25 mouse cellular contexts compared by ENCODE assay signal in the genomic region with DNA sequence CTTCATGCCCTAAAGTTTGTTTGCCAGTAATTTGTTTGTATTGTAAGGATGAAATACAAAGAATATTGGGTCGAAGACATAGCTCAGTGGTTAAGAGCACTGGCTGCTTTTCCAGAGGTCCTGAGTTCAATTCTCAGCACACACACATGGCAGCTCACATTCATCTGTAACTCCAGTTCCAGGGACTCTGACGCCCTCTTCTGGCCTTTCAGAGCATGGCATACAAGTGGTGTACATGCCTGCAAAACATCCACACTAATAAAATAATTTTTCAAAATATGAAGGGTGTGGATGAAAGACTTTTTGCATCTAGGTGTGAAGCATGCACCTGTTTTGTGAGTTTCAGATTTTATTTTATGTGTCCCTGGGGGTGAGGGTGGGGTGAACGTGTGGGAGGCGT.
DNase-seq lines count a peak whose midpoint lies in the region; TF ChIP-seq lines count a peak whose summit lies in the region.
"Had no signal": no experiment of that assay in that cellular context is flagged by ENCODE, and none has a peak within 500 bp of the region (broad histone marks: within the 10 kb centered on the region; RNA-seq: fewer than 3 reads in every experiment).

No protein-coding gene starts in this region.

- H3K36me3 ChIP-seq in heart, adult 2 months (ENCODE audit: control insufficient read depth, insufficient read depth, low read length), result no peaks in the 10 kb centered on the region
- H3K36me3 ChIP-seq in CH12.LX (replicated peaks in 1 of 2; ENCODE audit: control insufficient read depth in 1 of 2, insufficient read depth in 1 of 2, low read length in 1 of 2), result peaks cover 0 to 23% of the 10 kb centered on the region in 2 experiments
- H3K36me3 ChIP-seq in MEL (ENCODE audit: control insufficient read depth in 1 of 2, insufficient read depth in 2 of 2, low read length in 2 of 2), result no peaks in the 10 kb centered on the region
- H3K36me3 ChIP-seq: hindbrain, embryonic 15.5 days; liver, embryonic 15.5 days; midbrain, embryonic 12.5 days had no signal

- in situ Hi-C loops in CH12.LX (cut with MboI; ENCODE audit: low pct_ligation_motif_present, low pct_unique_long_range_greater_than_20kb, low sequenced_read_pairs), result no loop called here

- H3K9ac ChIP-seq in heart, adult 2 months (ENCODE audit: low read depth, low read length), result no peak overlapping the region
- H3K9ac ChIP-seq in CH12.LX (ENCODE audit: insufficient read depth, low read depth), result no peak overlapping the region
- H3K9ac ChIP-seq in MEL (ENCODE audit: control insufficient read depth, low read depth, low read length, poor library complexity, severe bottlenecking), result no peak overlapping the region
- H3K9ac ChIP-seq: forebrain, postnatal 0 days; hindbrain, embryonic 15.5 days; liver, embryonic 15.5 days; midbrain, embryonic 12.5 days; stomach, embryonic 15.5 days had no signal

- intact Hi-C loops in heart, adult 2 months (cut with DNase I), result no loop called here
- intact Hi-C loops in left cerebral cortex, adult 2 months (cut with DNase I), result no loop called here

- TF ChIP-seq EP300 in heart, adult 2 months (IDR thresholded peaks at IDR 0.05; ENCODE audit: insufficient read depth, low read depth, low read length), result no peak
- TF ChIP-seq EP300 in CH12.LX (IDR thresholded peaks at IDR 0.05; ENCODE audit: low read length) (no peak), MEL (IDR thresholded peaks at IDR 0.05; ENCODE audit: low read depth in 1 of 2, low read length in 2 of 2) (no peak)

- H3K4me2 ChIP-seq in CH12.LX (ENCODE audit: insufficient read depth, low read depth, poor library complexity, severe bottlenecking), result no peak overlapping the region
- H3K4me2 ChIP-seq: hindbrain, embryonic 15.5 days; limb, embryonic 13.5 days; liver, embryonic 15.5 days; midbrain, embryonic 12.5 days; stomach, embryonic 15.5 days had no signal

- TF ChIP-seq CTCF in heart, adult 2 months (IDR thresholded peaks at IDR 0.05), result peak; percentile 59
- TF ChIP-seq CTCF in left cerebral cortex, adult 2 months (IDR thresholded peaks at IDR 0.05), result peak; percentile 28
- TF ChIP-seq CTCF in CH12.LX (conservative IDR thresholded peaks at IDR 0.05 in 1 of 2, IDR thresholded peaks at IDR 0.05 in 1 of 2; ENCODE audit: low read depth in 2 of 2, low read length in 2 of 2) (peak in 1 of 2 experiments; percentile 53; a peak in 2 of 4 replicates), MEL (IDR thresholded peaks at IDR 0.05 in 2 of 3, conservative IDR thresholded peaks at IDR 0.05 in 1 of 3; ENCODE audit: control insufficient read depth in 1 of 3, insufficient read depth in 1 of 3, low read depth in 2 of 3, low read length in 3 of 3, poor library complexity in 1 of 3, severe bottlenecking in 1 of 3) (peak in 2 of 3 experiments; percentile 44 to 52)

- H3K9me3 ChIP-seq in CH12.LX (replicated peaks; ENCODE audit: low read length) (no peaks in the 10 kb centered on the region), MEL (replicated peaks; ENCODE audit: insufficient read depth, low read length) (no peaks in the 10 kb centered on the region)
- H3K9me3 ChIP-seq: heart, embryonic 10.5 days; hindbrain, embryonic 15.5 days; limb, embryonic 13.5 days; liver, embryonic 15.5 days; midbrain, embryonic 12.5 days; stomach, embryonic 15.5 days had no signal

- no peak overlapping the region for H3K4me3 ChIP-seq in heart, adult 2 months
- no peak overlapping the region for H3K4me3 ChIP-seq in left cerebral cortex, adult 2 months
- no peak overlapping the region for H3K4me3 ChIP-seq in CH12.LX (replicated peaks in 1 of 3; ENCODE audit: low read depth in 2 of 3, low read length in 2 of 3, poor library complexity in 1 of 3)
- no peak overlapping the region for H3K4me3 ChIP-seq in MEL (ENCODE audit: control insufficient read depth in 1 of 2, insufficient read depth in 1 of 2, low read depth in 2 of 2, low read length in 2 of 2)
- H3K4me3 ChIP-seq: heart, embryonic 10.5 days; hindbrain, embryonic 15.5 days; limb, embryonic 13.5 days; liver, embryonic 15.5 days; midbrain, embryonic 12.5 days; stomach, embryonic 15.5 days had no signal

- no peak overlapping the region for H3K27ac ChIP-seq in heart, adult 2 months
- H3K27ac ChIP-seq in left cerebral cortex, adult 2 months, result no peak overlapping the region
- H3K27ac ChIP-seq in CH12.LX (ENCODE audit: insufficient read depth, low read depth) (no peak overlapping the region), MEL (ENCODE audit: control insufficient read depth, low read depth, low read length) (no peak overlapping the region)
- H3K27ac ChIP-seq: hindbrain, embryonic 15.5 days; limb, embryonic 13.5 days; liver, embryonic 15.5 days; midbrain, embryonic 12.5 days; stomach, embryonic 15.5 days had no signal

- H3K27me3 ChIP-seq in heart, adult 2 months (ENCODE audit: control insufficient read depth, insufficient read depth, low read length), result no peaks in the 10 kb centered on the region
- no peaks in the 10 kb centered on the region for H3K27me3 ChIP-seq in CH12.LX (replicated peaks)
- no peaks in the 10 kb centered on the region; a peak in 2 of 4 replicates for H3K27me3 ChIP-seq in MEL (ENCODE audit: control insufficient read depth in 1 of 2, insufficient read depth in 2 of 2, low read length in 2 of 2)
- H3K27me3 ChIP-seq: hindbrain, embryonic 15.5 days; limb, embryonic 13.5 days; liver, embryonic 15.5 days; midbrain, embryonic 12.5 days; stomach, embryonic 15.5 days had no signal

- DNase-seq in heart, adult 2 months, result no peak
- no peak for DNase-seq in heart, adult 11 months
- DNase-seq in left cerebral cortex, adult 2 months (ENCODE audit: extremely low spot score in 1 of 2, low spot score in 2 of 2), result no peak
- DNase-seq in left cerebral cortex, adult 8-10 months (ENCODE audit: low spot score in 2 of 2), result no peak
- no peak for DNase-seq in CH12.LX (ENCODE audit: extremely low read depth)
- peak; percentile 29 for DNase-seq in MEL (ENCODE audit: low read depth, low spot score)
- DNase-seq in T-cell, adult 2 months (ENCODE audit: low spot score), result no peak
- DNase-seq in spleen, postnatal 36 days (ENCODE audit: low spot score in 2 of 2), result no peak
- DNase-seq: adrenal gland, postnatal 36 days; cerebellum, adult 9-11 months; forebrain, postnatal 0 days; heart, postnatal 4 days; kidney, adult 11 months; kidney, postnatal 10 days; layer of hippocampus, postnatal 36 days; lung, postnatal 14 days; right cerebral cortex, postnatal 14 days; thymus, adult 18-20 months; thymus, postnatal 4 days had no signal

- no peak for TF ChIP-seq POLR2A in heart, adult 2 months (IDR thresholded peaks at IDR 0.05; ENCODE audit: insufficient read depth, low read depth, low read length)
- TF ChIP-seq POLR2A in CH12.LX (IDR thresholded peaks at IDR 0.05; ENCODE audit: low read depth, low read length), result no peak
- no peak for TF ChIP-seq POLR2A in MEL (IDR thresholded peaks at IDR 0.05; ENCODE audit: control insufficient read depth in 1 of 2, insufficient read depth in 1 of 2, low read depth in 1 of 2, low read length in 2 of 2, poor library complexity in 1 of 2)

- dilution Hi-C loops in CH12.LX (cut with MboI; ENCODE audit: extremely low pct_ligation_motif_present, extremely low pct_unique_long_range_greater_than_20kb, low sequenced_read_pairs), result no loop called here

- peak; percentile 39 for TF ChIP-seq RAD21 in CH12.LX (IDR thresholded peaks at IDR 0.05; ENCODE audit: low read depth, low read length)
- TF ChIP-seq RAD21 in MEL (IDR thresholded peaks at IDR 0.05; ENCODE audit: low read depth, low read length), result peak; percentile 56

- WGBS in heart, adult 2 months, result 89% methylated on average over 4 of the region's 4 CpGs

- H3K4me1 ChIP-seq in heart, adult 2 months (ENCODE audit: control insufficient read depth, insufficient read depth, low read length), result peaks cover 12% of the 10 kb centered on the region
- peaks cover 4 to 14% of the 10 kb centered on the region in 2 experiments; a peak in 3 of 4 replicates for H3K4me1 ChIP-seq in CH12.LX (ENCODE audit: control insufficient read depth in 1 of 2, insufficient read depth in 2 of 2)
- no peaks in the 10 kb centered on the region for H3K4me1 ChIP-seq in MEL (ENCODE audit: control insufficient read depth in 1 of 2, insufficient read depth in 2 of 2, low read length in 2 of 2)
- H3K4me1 ChIP-seq: liver, embryonic 15.5 days had no signal

- peaks cover 14% of the 10 kb centered on the region for H3K79me2 ChIP-seq in heart, adult 2 months (replicated peaks; ENCODE audit: control insufficient read depth, insufficient read depth, low read length)
- H3K79me2 ChIP-seq in CH12.LX (replicated peaks; ENCODE audit: control insufficient read depth, extremely low read depth, insufficient read depth, poor library complexity, severe bottlenecking) (no peaks in the 10 kb centered on the region), MEL (ENCODE audit: control insufficient read depth, insufficient read depth, low read length, poor library complexity) (no peaks in the 10 kb centered on the region; the same call in 1 of the 2 replicates)

TF ChIP-seq in CH12.LX, 34 proteins besides CTCF, POLR2A, EP300 and RAD21:
- TF ChIP-seq MEF2A (IDR thresholded peaks at IDR 0.05; ENCODE audit: borderline replicate concordance, low read depth, low read length) (no peak), IRF4 (IDR thresholded peaks at IDR 0.05; ENCODE audit: low read depth, low read length) (no peak), HCFC1 (IDR thresholded peaks at IDR 0.05; ENCODE audit: low read depth, low read length) (no peak), SMC3 (IDR thresholded peaks at IDR 0.05; ENCODE audit: low read depth, low read length) (peak; percentile 54)

TF ChIP-seq in MEL, 35 proteins besides CTCF, POLR2A, EP300 and RAD21 (continues in another document):
- TF ChIP-seq ZMIZ1 (IDR thresholded peaks at IDR 0.05; ENCODE audit: low read depth, low read length) (no peak), SIN3A (IDR thresholded peaks at IDR 0.05; ENCODE audit: low read length) (no peak), NELFE (IDR thresholded peaks at IDR 0.05; ENCODE audit: low read depth, low read length) (no peak), MAX (IDR thresholded peaks at IDR 0.05; ENCODE audit: low read length) (no peak), POLR2AphosphoS5 (IDR thresholded peaks at IDR 0.05; ENCODE audit: borderline replicate concordance, low read depth, low read length) (no peak), SMC3 (IDR thresholded peaks at IDR 0.05; ENCODE audit: low read depth, low read length) (peak; percentile 58), BHLHE40 (IDR thresholded peaks at IDR 0.05; ENCODE audit: borderline replicate concordance, low read depth, low read length) (no peak), KAT2A (conservative IDR thresholded peaks at IDR 0.05; ENCODE audit: low read depth, low read length) (no peak), USF2 (IDR thresholded peaks at IDR 0.05; ENCODE audit: borderline replicate concordance in 1 of 2, insufficient read depth in 1 of 2, low read depth in 1 of 2, low read length in 2 of 2) (no peak), ZC3H11A (IDR thresholded peaks at IDR 0.05; ENCODE audit: low read depth, low read length) (peak; percentile 59), ETS1 (IDR thresholded peaks at IDR 0.05; ENCODE audit: low read depth, low read length) (no peak), GABPA (IDR thresholded peaks at IDR 0.05; ENCODE audit: low read depth, low read length) (no peak), MXI1 (IDR thresholded peaks at IDR 0.05; ENCODE audit: low read depth, low read length) (no peak), E2F4 (IDR thresholded peaks at IDR 0.05; ENCODE audit: borderline replicate concordance, low read depth, low read length) (no peak)
